In genomic region chr11:72366126-72366525, GRCm38 (mm10) we compare ENCODE assay signal across 17 mouse cellular contexts. TPM values are rescaled to one million over a fixed set of nuclear protein-coding genes. Genes with fewer than 3 reads are reported as not detected.
DNase-seq lines count a peak whose midpoint lies in the region.
"Had no signal": no experiment of that assay in that cellular context is flagged by ENCODE, and none has a peak within 500 bp of the region (broad histone marks: within the 10 kb centered on the region; RNA-seq: fewer than 3 reads in every experiment).

No protein-coding gene starts in this region.

- DNase-seq in adrenal gland, adult (ENCODE audit: inconsistent age in 2 of 2, low spot score in 1 of 2) = peak; percentile 47 to 85
- DNase-seq in adrenal gland, postnatal 4 days (ENCODE audit: low spot score in 2 of 2) = no peak
- peak; percentile 50 for DNase-seq in adrenal gland, postnatal 10 days
- peak; percentile 55 for DNase-seq in adrenal gland, postnatal 25 days
- DNase-seq in spleen, adult 18-20 months = no peak
- DNase-seq in embryo, embryonic 11 days = no peak
- no peak for DNase-seq in layer of hippocampus, adult 9-11 months
- DNase-seq: B cell, adult 2 months; cerebellum, adult 11-12 months; cerebellum, adult 2 months; cerebellum, adult 9-10 months; cerebellum, postnatal 10 days; cerebellum, postnatal 36 days; forebrain, postnatal 0 days had no signal

RNA-seq across cellular contexts. Expression of gene Tekt1, which starts 3.9 kb away (rescaled TPM):
- total RNA-seq in adrenal gland, postnatal 4 days (2021) = under 1 TPM; 0.51 to 0.62 TPM
- under 1 TPM in 1 of 2 experiments, not detected in 1; 0.21 TPM for total RNA-seq in adrenal gland, postnatal 10 days (2021)
- total RNA-seq in adrenal gland, postnatal 25 days (2021) = 0.21 TPM in 1 of 2 replicates, not detected in the other
- total RNA-seq: G1E had no signal

RNA-seq across cellular contexts. Expression of gene Smtnl2, which starts 45.4 kb away (rescaled TPM):
- 10 to 100 TPM; 11.4 to 24.2 TPM for total RNA-seq in adrenal gland, postnatal 4 days (2021)
- total RNA-seq in adrenal gland, postnatal 10 days (2021) = 10 to 100 TPM in 1 of 2 experiments, 1 to 10 TPM in 1; 6.6 to 14.7 TPM
- 2.6 and 2.7 TPM in 2 replicates for total RNA-seq in adrenal gland, postnatal 25 days (2021)

RNA-seq across cellular contexts. Expression of gene Fbxo39, which starts 51.9 kb away (rescaled TPM):
- total RNA-seq in adrenal gland, postnatal 4 days (2021) = not detected
- not detected for total RNA-seq in adrenal gland, postnatal 10 days (2021)
- 0.18 TPM in 1 of 2 replicates, not detected in the other for total RNA-seq in adrenal gland, postnatal 25 days (2021)
- total RNA-seq: CH12.LX; common myeloid progenitor, adult 5-6 weeks; forebrain, postnatal 0 days had no signal

Comparison
In these comparisons a context has a peak if more than half of its experiments do, and no peak if none do; other contexts are left out.
1. DNase-seq: peak in adrenal gland, adult (2 of 2), adrenal gland, postnatal 10 days (single experiment) and adrenal gland, postnatal 25 days (single experiment); none in adrenal gland, postnatal 4 days (0 of 2), spleen, adult 18-20 months (0 of 2), embryo, embryonic 11 days (single experiment) and layer of hippocampus, adult 9-11 months (single experiment).